In the genomic region with DNA sequence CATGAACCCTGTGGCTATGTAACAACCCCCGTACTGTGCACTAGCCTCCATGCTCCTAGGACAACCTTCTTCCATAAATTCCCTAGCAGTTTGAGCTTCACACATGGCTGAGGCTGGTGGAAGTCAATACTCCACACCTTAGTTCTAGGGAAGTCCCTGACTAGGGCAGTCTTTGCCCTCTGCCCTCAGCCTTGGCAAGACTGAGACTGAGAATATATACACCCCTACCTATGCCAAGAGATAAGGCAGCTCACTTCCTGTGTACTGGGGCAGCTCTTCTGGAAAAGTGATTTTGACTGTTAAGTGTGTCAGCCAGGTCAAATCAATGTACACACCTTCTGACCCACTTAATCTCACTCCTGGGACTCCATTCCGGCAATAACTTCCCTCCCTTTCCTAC, we compare ENCODE assay signal across 13 mouse cellular contexts. TPM values are rescaled to one million over a fixed set of nuclear protein-coding genes. Genes with fewer than 3 reads are reported as not detected.
DNase-seq lines count a peak whose midpoint lies in the region; ATAC-seq and TF ChIP-seq lines count a peak whose summit lies in the region.
"Had no signal": no experiment of that assay in that cellular context is flagged by ENCODE, and none has a peak within 500 bp of the region (broad histone marks: within the 10 kb centered on the region; RNA-seq: fewer than 3 reads in every experiment).

No protein-coding gene starts in this region.

- no peak for DNase-seq in heart, adult 9 months (ENCODE audit: low spot score in 2 of 2)
- no peak for DNase-seq in spleen, adult 2 months (ENCODE audit: low read depth in 1 of 2, low spot score in 2 of 2)
- DNase-seq in spleen, postnatal 36 days (ENCODE audit: low spot score in 2 of 2) = no peak
- no peak for DNase-seq in liver, embryonic 13.5 days
- DNase-seq in neural tube, embryonic 10.5 days (ENCODE audit: extremely low spot score, low spot score) = no peak
- DNase-seq in left cerebral cortex, postnatal 14 days (ENCODE audit: low spot score in 2 of 2) = no peak
- no peak for DNase-seq in ovary, adult 18-20 months (ENCODE audit: low spot score)
- DNase-seq: cerebellum, adult 11-12 months had no signal

- no peak overlapping the region for H3K4me3 ChIP-seq in heart, embryonic 12.5 days
- no peak overlapping the region for H3K4me3 ChIP-seq in spleen, adult 2 months (ENCODE audit: extremely low read depth, insufficient read depth, insufficient read length)
- no peak overlapping the region for H3K4me3 ChIP-seq in liver, embryonic 13.5 days (replicated peaks)
- H3K4me3 ChIP-seq: hindbrain, embryonic 10.5 days; left cerebral cortex, adult 2 months had no signal

- no peak overlapping the region for H3K4me2 ChIP-seq in heart, embryonic 12.5 days
- H3K4me2 ChIP-seq in liver, embryonic 13.5 days = no peak overlapping the region

- H3K27me3 ChIP-seq in heart, embryonic 12.5 days (replicated peaks) = no peaks in the 10 kb centered on the region
- no peaks in the 10 kb centered on the region for H3K27me3 ChIP-seq in spleen, adult 2 months (ENCODE audit: control insufficient read depth, insufficient read depth, low read length)
- no peaks in the 10 kb centered on the region for H3K27me3 ChIP-seq in liver, embryonic 13.5 days
- H3K27me3 ChIP-seq: CH12.LX had no signal

- no peaks in the 10 kb centered on the region for H3K36me3 ChIP-seq in heart, embryonic 12.5 days
- H3K36me3 ChIP-seq in spleen, adult 2 months (ENCODE audit: control insufficient read depth, insufficient read depth, low read length) = peaks cover under 1% of the 10 kb centered on the region; the same call in 1 of the 2 replicates
- H3K36me3 ChIP-seq in liver, embryonic 13.5 days = peaks cover 7% of the 10 kb centered on the region; the same call in 1 of the 2 replicates

- TF ChIP-seq POLR2A in spleen, adult 2 months (IDR thresholded peaks at IDR 0.05; ENCODE audit: low read depth, low read length) = no peak

- no peak overlapping the region for H3K9ac ChIP-seq in heart, embryonic 12.5 days
- no peak overlapping the region for H3K9ac ChIP-seq in liver, embryonic 13.5 days

- TF ChIP-seq CTCF in spleen, adult 2 months (IDR thresholded peaks at IDR 0.05; ENCODE audit: extremely low read depth, insufficient read depth, insufficient read length, insufficient replicate concordance) = no peak

- ATAC-seq in heart, embryonic 12.5 days (ENCODE audit: insufficient number of reproducible peaks, low FRiP score) = peak; percentile 31; the same call in 1 of the 2 replicates
- ATAC-seq in liver, embryonic 13.5 days (ENCODE audit: low read depth) = peak; percentile 28; the same call in 1 of the 2 replicates

- no peaks in the 10 kb centered on the region for H3K9me3 ChIP-seq in heart, embryonic 12.5 days (replicated peaks)
- no peaks in the 10 kb centered on the region for H3K9me3 ChIP-seq in liver, embryonic 13.5 days (replicated peaks)
- H3K9me3 ChIP-seq: hindbrain, embryonic 10.5 days had no signal

- 0 out of 2 replicates have a peak overlapping the region, but pooled peaks have one; percentile 16 for H3K27ac ChIP-seq in heart, embryonic 12.5 days (ENCODE audit: poor library complexity, severe bottlenecking)
- peak overlapping the region; percentile 48; the same call in 1 of the 2 replicates for H3K27ac ChIP-seq in spleen, adult 2 months (ENCODE audit: insufficient read depth, low read length)
- no peak overlapping the region for H3K27ac ChIP-seq in liver, embryonic 13.5 days
- H3K27ac ChIP-seq: hindbrain, embryonic 10.5 days; macrophage had no signal

- 66% methylated on average over 2 of the region's 2 CpGs for WGBS in heart, embryonic 12.5 days
- 58% methylated on average over 2 of the region's 2 CpGs for WGBS in spleen, adult 2 months
- WGBS in liver, embryonic 13.5 days (ENCODE audit: insufficient replicate concordance) = 52% methylated on average over 2 of the region's 2 CpGs

- intact Hi-C loops in left cerebral cortex, postnatal 14 days (cut with DNase I) = no loop called here

- peaks cover 59% of the 10 kb centered on the region for H3K4me1 ChIP-seq in heart, embryonic 12.5 days (replicated peaks)
- H3K4me1 ChIP-seq in spleen, adult 2 months (ENCODE audit: control insufficient read depth, insufficient read depth, insufficient read length) = peaks cover 55% of the 10 kb centered on the region; the same call in 1 of the 2 replicates
- peaks cover 93% of the 10 kb centered on the region for H3K4me1 ChIP-seq in liver, embryonic 13.5 days (replicated peaks)

RNA-seq across cellular contexts. Expression of gene Sh2d4b, which starts 34.0 kb away (rescaled TPM):
- polyA plus RNA-seq in heart, embryonic 12.5 days (2016; fragmentation: Nextera tagmentation; extraction: Ambion mirVana) = 0.50 and 0.82 TPM in 2 replicates
- 0.42 and 0.48 TPM in 2 replicates for polyA plus RNA-seq in spleen, adult 2 months (2012; rRNA removed)
- 0.15 and 0.20 TPM in 2 replicates for polyA plus RNA-seq in liver, embryonic 13.5 days (2015; fragmentation: Nextera tagmentation; extraction: Ambion mirVana)
- total RNA-seq in left cerebral cortex, postnatal 14 days (2021) = 1 to 10 TPM; 2.4 to 3.7 TPM

RNA-seq across cellular contexts. Expression of gene Tspan14, which starts 39.6 kb away (rescaled TPM):
- 43.2 and 46.7 TPM in 2 replicates for polyA plus RNA-seq in heart, embryonic 12.5 days (2016; fragmentation: Nextera tagmentation; extraction: Ambion mirVana)
- polyA plus RNA-seq in spleen, adult 2 months (2012; rRNA removed) = 60.0 and 65.4 TPM in 2 replicates
- 32.9 and 37.5 TPM in 2 replicates for polyA plus RNA-seq in liver, embryonic 13.5 days (2015; fragmentation: Nextera tagmentation; extraction: Ambion mirVana)
- total RNA-seq in left cerebral cortex, postnatal 14 days (2021) = 10 to 100 TPM; 57.8 to 70.3 TPM
